Mouse (Mus musculus) frontal cortex, postnatal 36 days (tissue): ENCODE results near the gene Ptpn3.
A peak's percentile ranks its signal among the peaks of the same experiment; 100 is the strongest.

Experiments used
- DNase-seq, 2 experiments: peaks; one replicate each; pipeline ENCODE4 v3.0.0; 2022; ENCODE audit warnings: low spot score in 2 of 2

Gene Ptpn3

DNA sequence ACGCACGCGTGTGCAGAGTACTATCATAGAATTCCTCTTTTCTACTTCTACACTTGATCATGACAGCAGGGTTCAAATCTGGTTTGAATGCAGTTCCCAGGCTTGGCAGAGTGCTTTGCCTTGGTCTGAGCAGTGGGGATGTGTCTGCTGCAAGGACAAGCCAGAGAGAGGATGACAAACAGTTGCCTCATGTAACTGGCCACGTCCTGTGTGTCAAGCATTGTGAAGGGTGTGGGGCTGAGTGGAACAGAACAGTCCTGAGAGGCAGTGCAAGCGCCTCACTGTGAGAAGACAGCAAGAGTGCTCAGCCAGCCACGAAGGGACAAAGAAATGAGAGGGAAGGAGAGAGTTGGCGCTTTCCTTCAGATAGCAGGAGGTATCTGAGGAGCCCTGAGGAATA is 37.9 kb downstream of the Ptpn3 start:
- no peak for DNase-seq

- DNase-seq: peak in 1 of 2 experiments; percentile 40
Measured at GRCm38 (mm10) chr4:57263061-57263685, 38.5 kb downstream of the Ptpn3 start.

DNA sequence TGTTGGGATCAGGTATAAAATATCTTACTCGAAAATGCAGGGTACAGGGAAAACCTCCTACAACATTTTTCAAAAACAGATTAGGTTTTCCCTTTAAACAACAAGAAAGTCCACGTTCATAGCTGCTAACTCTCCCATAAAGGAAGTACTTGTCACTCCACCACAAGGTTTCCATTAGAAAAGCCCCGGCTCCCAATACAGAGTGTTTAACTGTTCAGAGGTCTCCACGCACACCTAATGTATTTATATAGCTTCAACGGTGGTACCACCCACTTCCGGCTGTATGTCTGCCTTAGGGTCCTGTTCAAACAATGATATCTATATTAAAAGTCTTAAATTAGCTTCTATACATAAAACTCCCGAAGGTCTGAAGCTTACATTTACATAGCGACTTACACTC is 39.2 kb downstream of the Ptpn3 start:
- DNase-seq: no peak

GRCm38 (mm10) chr4:57261813-57262212 is 39.8 kb downstream of the Ptpn3 start:
- no peak for DNase-seq

DNA sequence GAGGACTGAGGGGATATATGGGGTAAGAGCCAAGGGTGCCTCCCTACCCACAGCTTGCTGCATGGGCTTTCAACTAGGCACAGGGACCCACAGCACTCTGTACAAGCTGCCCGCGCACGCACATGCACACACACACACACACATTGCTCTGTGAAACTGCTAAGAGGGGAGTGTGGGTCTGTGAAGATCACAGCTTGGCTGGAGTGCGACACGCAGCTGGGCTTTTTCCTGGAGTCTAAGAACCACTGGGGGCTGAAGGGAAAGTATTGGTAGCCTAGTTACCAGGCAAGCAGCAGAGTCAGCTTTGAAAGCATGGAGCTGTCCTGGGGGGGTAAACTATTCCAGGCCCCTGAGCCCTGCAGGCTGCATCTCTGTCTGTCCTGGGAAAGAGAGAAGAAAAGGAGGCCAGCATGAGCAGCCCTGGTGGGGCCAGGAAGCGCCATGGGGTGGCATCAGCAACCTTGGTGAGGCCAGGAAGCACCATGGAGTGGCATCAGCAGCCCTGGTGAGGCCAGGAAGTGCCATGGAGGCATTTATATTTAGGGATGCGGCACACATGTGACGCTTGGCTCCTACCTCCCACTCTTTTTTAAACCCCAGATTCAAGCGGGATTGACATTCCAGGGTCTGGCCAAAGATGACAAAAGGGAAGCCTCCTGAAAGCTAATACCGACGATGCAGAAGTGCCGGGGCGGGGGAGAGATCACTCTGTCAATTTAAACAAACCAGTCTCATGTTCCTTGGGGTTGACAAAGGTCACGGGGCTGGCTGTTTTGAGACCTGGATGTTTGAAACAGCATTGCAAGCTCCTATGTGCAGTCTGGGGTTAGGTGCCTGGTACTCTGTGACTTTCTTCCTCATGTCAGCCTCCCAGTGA is 43.2 kb downstream of the Ptpn3 start:
- DNase-seq: no peak

DNA sequence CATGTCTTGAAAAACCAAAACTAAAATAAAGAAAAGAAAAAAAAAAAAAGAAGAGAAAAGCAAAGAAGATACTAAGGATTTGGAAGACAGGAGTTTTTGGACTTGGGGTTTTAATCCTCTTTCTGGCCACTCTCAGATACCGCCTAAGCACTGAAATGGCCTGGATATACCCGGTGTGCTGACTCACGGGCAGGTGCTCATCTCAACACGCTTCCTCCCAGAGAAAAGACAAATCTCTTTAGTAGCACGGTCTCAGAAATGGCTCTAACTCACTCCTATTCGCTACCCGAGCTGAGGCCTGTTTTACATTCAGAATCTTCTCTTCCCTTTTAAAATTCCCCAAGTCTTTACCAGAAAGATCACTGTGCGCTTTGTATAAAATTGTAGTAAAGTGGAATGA is 44.2 kb downstream of the Ptpn3 start:
- no peak for DNase-seq

- DNase-seq: no peak
Measured at GRCm38 (mm10) chr4:57256761-57257160, 44.9 kb downstream of the Ptpn3 start.

DNA sequence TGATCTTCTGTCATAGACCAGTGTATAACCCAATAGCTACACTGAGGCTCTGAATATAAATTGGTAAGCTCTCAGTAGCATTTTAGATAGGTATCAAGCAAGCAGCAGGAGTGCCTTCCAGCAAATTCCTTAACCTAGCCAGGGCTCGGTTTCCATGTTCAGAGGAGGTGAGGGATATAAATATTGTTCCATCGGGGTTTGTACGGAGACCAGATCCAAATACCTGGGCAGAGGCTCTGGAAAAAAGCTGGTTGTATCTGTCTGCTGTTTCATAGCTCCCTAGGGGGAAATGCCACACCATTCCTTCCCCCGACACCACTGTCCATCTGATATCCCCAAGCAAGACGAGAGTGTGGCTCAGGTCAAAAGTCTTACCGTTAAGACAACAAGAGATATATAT is 47.2 kb downstream of the Ptpn3 start:
- no peak for DNase-seq

- no peak for DNase-seq
Measured at GRCm38 (mm10) chr4:57250636-57251035, 51.0 kb downstream of the Ptpn3 start.

DNA sequence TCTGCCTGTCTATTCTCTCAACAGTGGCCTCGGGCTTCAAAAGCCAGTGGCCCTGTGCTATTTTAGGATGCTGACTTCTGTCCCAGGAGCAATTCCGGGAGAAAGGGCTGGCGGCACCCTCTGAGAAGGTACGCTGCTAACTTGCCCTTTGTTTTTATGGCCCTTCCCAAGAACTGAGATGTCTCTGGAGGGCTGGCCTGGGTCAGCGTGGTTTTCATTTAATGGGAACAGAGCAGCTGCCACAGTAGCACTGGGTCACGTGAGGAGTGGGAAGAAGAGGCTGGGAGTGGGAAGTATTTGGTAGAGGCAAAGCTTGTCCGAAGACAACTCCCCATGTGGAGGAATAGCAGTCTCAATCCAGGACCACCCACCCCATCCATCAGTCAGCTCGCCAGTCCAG is 52.5 kb downstream of the Ptpn3 start:
- no peak for DNase-seq

DNA sequence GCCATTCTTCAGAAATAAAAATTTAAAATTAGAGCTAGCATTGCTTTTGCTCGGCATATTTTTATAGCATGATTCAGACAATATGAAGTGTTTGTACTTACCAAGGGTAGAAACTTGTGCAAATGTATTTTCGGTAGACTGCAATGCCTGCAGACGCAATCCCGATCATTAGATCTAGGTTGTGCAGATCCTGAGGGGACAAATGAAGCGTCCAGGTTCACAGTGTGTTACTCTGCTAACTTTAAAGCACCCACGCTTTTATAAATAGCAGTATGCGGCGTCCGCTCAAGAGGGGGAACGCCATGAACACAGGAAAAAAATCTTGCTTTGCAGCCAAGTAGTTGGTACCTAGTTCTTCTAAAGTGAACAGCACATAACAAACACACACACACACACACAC is 56.8 kb downstream of the Ptpn3 start:
- no peak for DNase-seq

GRCm38 (mm10) chr4:57243312-57243711 is 58.3 kb downstream of the Ptpn3 start:
- no peak for DNase-seq

DNA sequence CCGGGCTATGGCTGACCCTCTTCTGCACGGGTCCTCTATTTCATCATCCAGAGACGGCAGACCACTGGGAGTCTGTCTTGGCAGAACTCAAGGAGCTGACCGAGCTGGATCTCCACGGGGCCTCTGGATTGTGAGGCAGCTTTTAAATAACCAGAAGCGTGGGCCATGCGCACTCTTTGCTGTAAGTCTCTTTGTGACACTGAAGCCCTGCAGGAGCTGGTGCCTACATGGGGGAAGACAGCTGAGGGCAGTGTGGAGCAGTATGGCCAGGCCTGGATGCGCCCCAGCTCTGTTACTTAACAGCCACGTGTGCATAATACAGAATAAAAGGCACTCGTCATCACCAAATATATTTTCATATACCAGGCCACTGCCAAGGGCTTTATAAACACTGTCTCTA is 60.7 kb downstream of the Ptpn3 start:
- DNase-seq: no peak

DNA sequence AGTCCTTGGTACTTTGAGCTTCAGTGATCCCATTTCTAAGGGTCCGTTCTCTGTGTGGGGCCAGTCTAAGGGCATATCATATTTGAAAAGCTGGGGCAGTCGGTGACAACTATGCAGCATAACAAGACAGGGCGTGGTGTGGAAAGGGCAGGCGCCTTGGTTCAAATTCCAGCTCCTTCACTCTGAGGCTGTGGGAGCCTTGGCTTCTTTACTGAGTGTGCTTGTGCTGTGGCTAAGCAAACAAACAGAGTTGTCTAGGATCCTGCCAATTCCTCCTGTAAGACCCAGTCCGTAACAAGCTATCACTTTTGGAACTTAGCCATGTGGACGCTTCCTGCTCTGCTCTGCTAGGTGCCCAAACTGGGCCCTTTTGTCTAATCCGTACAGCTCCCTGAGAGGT is 61.5 kb downstream of the Ptpn3 start:
- DNase-seq: no peak

GRCm38 (mm10) chr4:57239112-57239511 is 62.5 kb downstream of the Ptpn3 start:
- DNase-seq: no peak

- DNase-seq: no peak
Measured at GRCm38 (mm10) chr4:57238118-57238517, 63.5 kb downstream of the Ptpn3 start.

DNA sequence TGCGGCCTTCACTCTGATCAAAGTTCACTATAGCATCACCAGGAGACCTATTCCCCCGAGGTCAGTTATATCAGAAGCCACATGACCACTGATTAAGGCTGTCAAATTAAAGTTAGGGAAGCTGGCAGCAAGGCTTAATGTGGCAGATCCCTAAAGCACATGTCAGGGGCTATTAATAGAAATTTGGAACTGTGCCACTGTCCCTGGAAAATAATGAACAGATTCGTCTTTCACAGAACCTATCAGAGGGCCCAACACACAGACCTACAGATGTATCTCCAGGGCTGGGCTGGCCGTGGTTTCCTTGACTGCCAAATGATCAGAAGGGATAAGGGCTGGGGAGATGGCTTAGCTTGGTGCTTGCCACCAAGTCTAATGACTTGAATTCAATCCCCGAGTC is 65.1 kb downstream of the Ptpn3 start:
- DNase-seq: no peak

DNA sequence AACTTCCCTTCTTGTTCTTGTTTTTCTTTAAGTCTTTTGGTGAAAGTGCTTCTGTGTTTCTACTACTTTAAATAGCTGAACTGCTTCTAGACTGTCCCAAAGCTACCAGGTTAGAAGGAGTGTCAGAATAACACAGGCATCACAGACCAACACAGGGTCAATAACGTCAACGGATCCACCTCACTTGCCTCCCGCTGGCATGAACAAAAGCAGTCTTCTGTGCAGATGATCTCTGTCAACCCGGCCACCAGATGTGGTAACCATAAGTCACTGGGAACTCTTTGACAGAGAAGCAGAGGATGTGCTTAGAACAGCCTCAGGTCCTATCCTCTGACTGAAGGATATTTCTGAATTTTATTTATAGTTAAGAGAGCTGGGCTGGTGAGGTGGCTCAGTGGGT is 65.9 kb downstream of the Ptpn3 start:
- DNase-seq: no peak

DNA sequence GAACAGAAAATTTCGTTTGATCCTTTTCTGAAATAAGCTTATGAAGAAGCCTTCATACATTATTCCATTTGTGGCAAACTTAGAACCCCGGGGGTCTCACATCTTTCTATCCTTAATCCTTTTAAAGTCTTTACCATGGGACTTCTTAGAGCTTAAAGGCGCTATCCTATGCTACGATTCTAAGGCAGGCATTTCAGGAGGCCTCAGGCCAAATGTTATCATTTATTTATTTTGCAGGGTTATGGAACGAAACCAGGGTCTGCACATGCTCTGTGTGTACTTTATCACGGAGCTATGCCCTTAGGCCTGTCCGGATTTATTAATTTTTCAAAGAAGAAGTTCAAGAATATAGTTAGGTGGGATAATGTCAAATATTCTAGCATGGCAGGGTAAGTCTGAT is 67.3 kb downstream of the Ptpn3 start:
- DNase-seq: no peak

GRCm38 (mm10) chr4:57232439-57232838 is 69.2 kb downstream of the Ptpn3 start:
- DNase-seq: no peak

DNA sequence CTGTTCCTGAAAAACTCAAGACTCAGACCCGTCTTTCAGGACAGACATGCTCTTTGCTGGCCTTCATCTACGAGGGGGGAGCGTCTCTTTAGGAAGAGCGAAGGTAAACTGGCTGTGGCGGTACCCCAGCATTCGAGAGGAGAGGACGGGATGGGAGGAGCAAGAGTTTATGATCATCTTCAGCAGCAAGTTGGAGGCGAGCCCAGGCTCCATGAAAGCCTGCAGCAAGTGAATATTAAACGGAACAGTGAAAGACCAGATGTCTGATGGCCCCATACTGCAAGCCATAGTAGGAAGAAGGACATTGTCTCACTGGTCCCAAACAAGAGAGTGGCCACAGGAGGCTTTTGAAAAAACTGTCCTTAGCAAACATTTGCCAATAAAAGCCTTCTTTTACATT is 70.3 kb downstream of the Ptpn3 start:
- DNase-seq: no peak

DNA sequence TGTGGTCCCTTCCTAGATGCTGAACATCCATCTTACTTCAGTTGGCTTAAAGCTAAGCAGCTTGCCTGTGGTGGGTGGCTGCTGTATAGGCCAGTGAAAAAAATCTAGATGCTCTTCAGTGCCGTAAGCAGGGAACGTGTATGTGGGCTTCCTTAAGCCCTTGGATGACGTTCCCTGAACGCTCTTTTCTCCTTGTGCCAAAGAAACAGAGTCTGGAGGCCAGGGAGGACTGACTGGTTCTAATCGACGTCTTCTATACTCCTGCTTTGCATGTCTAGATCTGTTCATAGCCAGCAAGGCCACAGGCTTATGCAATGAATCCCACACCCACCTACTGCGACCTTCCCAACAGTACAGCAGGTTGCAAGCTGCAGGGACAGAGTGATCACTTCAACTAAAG is 71.3 kb downstream of the Ptpn3 start:
- no peak for DNase-seq
